Mouse (Mus musculus): ENCODE data around the gene Mbip. TPM values are rescaled to one million over a fixed set of nuclear protein-coding genes. Genes with fewer than 3 reads are reported as not detected.

Mbip gene
- polyA plus RNA-seq, 1 experiment from 2014 or later, result 22.3 TPM

DNA sequence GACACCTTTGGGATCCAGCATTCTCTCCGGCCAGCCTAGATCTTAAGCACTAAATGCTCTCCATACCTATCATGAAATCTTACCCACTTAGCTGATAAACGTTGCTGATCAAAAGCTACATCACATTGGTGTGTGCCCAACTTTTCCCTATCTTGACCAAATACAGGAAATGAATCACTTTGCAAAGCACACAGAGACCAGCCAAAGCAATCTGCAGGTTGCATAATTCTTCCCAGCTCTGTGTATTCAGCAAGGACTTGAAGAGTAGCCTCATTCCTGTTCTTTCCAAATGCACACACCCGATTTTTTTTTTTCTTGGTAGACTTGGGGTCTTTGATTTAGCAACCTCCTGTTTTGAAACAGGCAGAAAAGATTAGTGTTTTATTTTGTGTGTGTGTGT, 57.1 kb downstream of the Mbip start:
- Histone ChIP-seq H3K36me3 (no peaks in the 10 kb centered on the region), H3K4me1 (replicated peaks) (no peaks in the 10 kb centered on the region), H3K9ac (no peak overlapping the region), H3K9me3 (replicated peaks) (no peaks in the 10 kb centered on the region), H3K27ac (ENCODE audit: poor library complexity, severe bottlenecking) (no peak overlapping the region), H3K4me2 (no peak overlapping the region), H3K27me3 (replicated peaks) (no peaks in the 10 kb centered on the region), H3K4me3 (no peak overlapping the region)
- 60% methylated on average over 3 of the region's 3 CpGs for WGBS
- ATAC-seq (ENCODE audit: insufficient number of reproducible peaks, low FRiP score), result no peak

DNA sequence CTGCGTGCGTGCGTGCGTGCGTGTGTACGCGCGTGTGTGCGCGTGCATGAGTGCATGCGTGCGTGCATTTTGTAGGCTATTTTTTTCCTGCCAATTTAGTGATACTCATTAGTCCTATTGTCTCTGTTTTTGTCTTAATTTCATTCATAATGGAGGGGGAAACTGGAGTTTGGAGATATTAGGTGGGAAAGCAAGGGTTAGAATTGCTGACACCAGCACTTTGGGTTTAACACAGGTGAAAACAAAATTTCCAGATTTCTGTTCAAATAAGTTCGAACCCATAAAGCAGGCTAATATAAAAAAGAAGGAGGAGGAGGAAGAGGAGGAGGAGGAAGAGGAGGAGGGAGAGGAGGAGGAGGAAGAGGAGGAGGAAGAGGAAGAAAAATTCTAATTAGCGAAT, 58.9 kb downstream of the Mbip start:
- Histone ChIP-seq H3K4me2 (no peak overlapping the region), H3K27ac (ENCODE audit: poor library complexity, severe bottlenecking) (no peak overlapping the region), H3K9me3 (replicated peaks) (no peaks in the 10 kb centered on the region), H3K9ac (no peak overlapping the region), H3K4me1 (replicated peaks) (no peaks in the 10 kb centered on the region), H3K36me3 (no peaks in the 10 kb centered on the region), H3K4me3 (no peak overlapping the region), H3K27me3 (replicated peaks) (no peaks in the 10 kb centered on the region)
- no peak for ATAC-seq (ENCODE audit: insufficient number of reproducible peaks, low FRiP score)
- WGBS, result 93% methylated on average over 14 of the region's 14 CpGs

DNA sequence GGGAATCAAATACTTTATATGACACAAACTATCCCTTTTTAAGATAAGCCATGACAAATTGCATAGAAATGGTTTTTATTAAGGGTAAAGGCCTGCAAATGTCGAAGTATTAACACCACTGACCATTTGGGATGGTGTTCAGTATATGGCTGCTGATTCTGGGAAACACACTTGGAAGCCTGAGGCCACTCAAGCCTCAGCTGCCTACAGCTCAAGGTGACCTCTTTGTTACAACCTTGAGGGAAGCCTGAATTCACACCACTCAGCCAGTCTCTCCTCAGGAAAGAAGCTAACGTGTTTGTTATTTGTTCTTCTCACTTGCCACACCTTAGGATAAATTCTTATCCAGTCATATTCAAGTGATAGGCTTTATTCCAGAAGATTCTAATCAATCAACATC, 61.5 kb downstream of the Mbip start:
- ATAC-seq (ENCODE audit: insufficient number of reproducible peaks, low FRiP score), result no peak
- H3K9ac ChIP-seq, result no peak overlapping the region
- H3K4me1 ChIP-seq (replicated peaks), result no peaks in the 10 kb centered on the region
- H3K36me3 ChIP-seq, result no peaks in the 10 kb centered on the region
- H3K4me3 ChIP-seq, result no peak overlapping the region
- no peaks in the 10 kb centered on the region for H3K9me3 ChIP-seq (replicated peaks)
- no peak overlapping the region for H3K4me2 ChIP-seq
- 63% methylated on average over 2 of the region's 2 CpGs for WGBS
- no peak overlapping the region for H3K27ac ChIP-seq (ENCODE audit: poor library complexity, severe bottlenecking)
- no peaks in the 10 kb centered on the region for H3K27me3 ChIP-seq (replicated peaks)

DNA sequence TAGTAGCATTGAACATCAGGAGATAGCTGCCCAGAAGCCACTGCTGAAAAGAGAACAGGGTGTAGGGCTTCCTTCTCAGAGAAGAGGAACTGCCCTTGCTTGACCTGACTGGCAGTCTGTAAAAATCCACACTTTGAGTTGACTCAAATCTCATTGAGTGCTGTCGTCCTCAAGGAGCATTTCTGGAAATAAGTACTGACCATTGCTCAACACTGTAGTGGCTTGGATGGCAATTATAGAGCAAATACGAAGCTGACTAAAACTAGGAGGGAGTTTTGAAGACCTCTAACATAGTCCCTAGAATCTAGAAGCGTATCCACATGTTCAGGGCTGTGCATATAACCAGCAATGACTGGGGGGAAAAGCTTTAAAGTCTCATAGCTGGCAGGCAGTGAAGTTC, 64.0 kb downstream of the Mbip start:
- no peak overlapping the region for H3K27ac ChIP-seq (ENCODE audit: poor library complexity, severe bottlenecking)
- WGBS, result 68% methylated on average over 3 of the region's 3 CpGs
- ATAC-seq (ENCODE audit: insufficient number of reproducible peaks, low FRiP score), result no peak

More for the DNA sequence above, 64.0 kb downstream of the Mbip start:
- Histone ChIP-seq H3K4me3 (no peak overlapping the region), H3K36me3 (no peaks in the 10 kb centered on the region), H3K27me3 (replicated peaks) (no peaks in the 10 kb centered on the region), H3K9me3 (replicated peaks) (no peaks in the 10 kb centered on the region), H3K9ac (no peak overlapping the region), H3K4me1 (replicated peaks) (no peaks in the 10 kb centered on the region), H3K4me2 (no peak overlapping the region)

Other genes with a start within 250 kb of the Mbip start
- 0.11 and 1.3 TPM in 2 replicates for gene Nkx2-1, start 191.0 kb upstream of the Mbip start, polyA plus RNA-seq (2016; fragmentation: Nextera tagmentation; extraction: Ambion mirVana)